Mouse (Mus musculus) splenic B cell, adult 2 months (primary cell): ENCODE results near the gene Bcl10.

Experiments
- DNase-seq: peaks from one replicate; pipeline ENCODE4 v3.0.0-alpha.2; 2011; ENCODE audit warnings: low read depth, low spot score
- H3K27me3 ChIP-seq: 2 replicates; pipeline ENCODE4 v1.6.1; 2012; ENCODE audit warnings: mild to moderate bottlenecking, low read length, moderate library complexity, mixed read lengths; ENCODE audit not compliant: control insufficient read depth, poor library complexity, insufficient read depth, severe bottlenecking
- H3K36me3 ChIP-seq: 2 replicates; pipeline ENCODE4 v1.6.1; 2012; ENCODE audit warnings: mild to moderate bottlenecking, low read length, moderate library complexity, mixed read lengths; ENCODE audit not compliant: control insufficient read depth, poor library complexity, insufficient read depth, severe bottlenecking

The Bcl10 gene

GRCm38 (mm10) chr3:145929525-145930400 lies 7.2 kb downstream of the Bcl10 start:
- peak; percentile 50 for DNase-seq
- peaks cover 24% of the 10 kb centered on the region for H3K36me3 ChIP-seq
- no peaks in the 10 kb centered on the region for H3K27me3 ChIP-seq

- peak; percentile 45 for DNase-seq
- Histone ChIP-seq H3K27me3 (no peaks in the 10 kb centered on the region), H3K36me3 (peaks cover 21% of the 10 kb centered on the region)
These were observed 11.2 kb downstream of the Bcl10 start for GRCm38 (mm10) chr3:145933845-145934244.

GRCm38 (mm10) chr3:145937505-145938404 lies 15.2 kb downstream of the Bcl10 start, which contains the start of gene 2410004B18Rik:
Gene 2410004B18Rik, plus strand, starts transcription at chr3:145938014.
- no peaks in the 10 kb centered on the region for H3K27me3 ChIP-seq
- peak; percentile 95 for DNase-seq
- peaks cover 10% of the 10 kb centered on the region for H3K36me3 ChIP-seq

- Histone ChIP-seq H3K27me3 (no peaks in the 10 kb centered on the region), H3K36me3 (peaks cover 11% of the 10 kb centered on the region)
- DNase-seq: peak; percentile 29
These were observed 16.1 kb downstream of the Bcl10 start for GRCm38 (mm10) chr3:145938405-145939349.

GRCm38 (mm10) chr3:145939402-145939801 lies 16.8 kb downstream of the Bcl10 start:
- no peak for DNase-seq
- no peaks in the 10 kb centered on the region for H3K27me3 ChIP-seq
- peaks cover 9% of the 10 kb centered on the region for H3K36me3 ChIP-seq

GRCm38 (mm10) chr3:145939971-145940370 lies 17.4 kb downstream of the Bcl10 start:
- no peaks in the 10 kb centered on the region for H3K27me3 ChIP-seq
- no peak for DNase-seq
- H3K36me3 ChIP-seq: peaks cover 6% of the 10 kb centered on the region

GRCm38 (mm10) chr3:145941971-145942370 lies 19.4 kb downstream of the Bcl10 start:
- H3K27me3 ChIP-seq: no peaks in the 10 kb centered on the region
- peak; percentile 93 for DNase-seq
- peaks cover 6% of the 10 kb centered on the region for H3K36me3 ChIP-seq

GRCm38 (mm10) chr3:145944348-145944747 lies 21.7 kb downstream of the Bcl10 start:
- peaks cover 6% of the 10 kb centered on the region for H3K36me3 ChIP-seq
- DNase-seq: peak; percentile 45
- H3K27me3 ChIP-seq: no peaks in the 10 kb centered on the region

- no peak for DNase-seq
- Histone ChIP-seq H3K27me3 (no peaks in the 10 kb centered on the region), H3K36me3 (peaks cover 6% of the 10 kb centered on the region)
These were observed 23.3 kb downstream of the Bcl10 start for GRCm38 (mm10) chr3:145945904-145946303.

GRCm38 (mm10) chr3:145946654-145947053 lies 24.1 kb downstream of the Bcl10 start:
- H3K27me3 ChIP-seq: no peaks in the 10 kb centered on the region
- peaks cover 4% of the 10 kb centered on the region for H3K36me3 ChIP-seq
- DNase-seq: no peak

GRCm38 (mm10) chr3:145947539-145948204 lies 25.1 kb downstream of the Bcl10 start:
- Histone ChIP-seq H3K27me3 (no peaks in the 10 kb centered on the region), H3K36me3 (peaks cover 3% of the 10 kb centered on the region)
- no peak for DNase-seq

- Histone ChIP-seq H3K27me3 (no peaks in the 10 kb centered on the region), H3K36me3 (peaks cover 2% of the 10 kb centered on the region; the same call in 1 of the 2 replicates)
- peak; percentile 52 for DNase-seq
These were observed 27.6 kb downstream of the Bcl10 start for GRCm38 (mm10) chr3:145950034-145950814.

- Histone ChIP-seq H3K36me3 (no peaks in the 10 kb centered on the region), H3K27me3 (no peaks in the 10 kb centered on the region)
- DNase-seq: no peak
These were observed 28.2 kb downstream of the Bcl10 start for GRCm38 (mm10) chr3:145950815-145951130.
